Mouse (Mus musculus) lung, embryonic 14.5 days (tissue): Measurements from ENCODE around the gene H2-Q2. TPM values are rescaled to one million over a fixed set of nuclear protein-coding genes. Genes with fewer than 3 reads are reported as not detected.
"Not testable (repeated sequence)": the region's sequence is repeated elsewhere in the genome, so short reads cannot be mapped to it uniquely, and the experiment has no call there.

Experiments
- ATAC-seq: fragments of 200-750 bp; cut with Nextera tagmentation; 2 replicates; pipeline ENCODE4 v1.8.0; 2017; ENCODE audit warnings: mild to moderate bottlenecking, moderate TSS enrichment, moderate library complexity; ENCODE audit not compliant: insufficient read depth
- DNase-seq: peaks from one replicate; pipeline ENCODE4 v3.0.0-alpha.2; 2015
- H3K27ac ChIP-seq: fragments of 300-500 bp; sonication (generic); 2 replicates; pipeline ENCODE4 v1.5.1; 2014; ENCODE audit warnings: low read depth, mild to moderate bottlenecking, moderate library complexity
- H3K27me3 ChIP-seq: fragments of 300-500 bp; sonication (generic); 2 replicates; pipeline ENCODE4 v1.6.1; 2014; ENCODE audit warnings: low read length, control low read depth; ENCODE audit not compliant: insufficient read depth
- H3K36me3 ChIP-seq: fragments of 300-500 bp; sonication (generic); 2 replicates; pipeline ENCODE4 v1.6.1; 2014; ENCODE audit warnings: control low read depth; ENCODE audit not compliant: insufficient read depth
- H3K4me1 ChIP-seq: fragments of 300-500 bp; sonication (generic); 2 replicates; pipeline ENCODE4 v1.6.1; 2014; ENCODE audit warnings: antibody characterized with exemption, control low read depth; ENCODE audit not compliant: insufficient read depth
- H3K4me2 ChIP-seq: fragments of 300-500 bp; sonication (generic); 2 replicates; pipeline ENCODE4 v1.6.1; 2014; ENCODE audit warnings: mild to moderate bottlenecking
- H3K4me3 ChIP-seq: fragments of 300-500 bp; sonication (generic); 2 replicates; pipeline ENCODE4 v1.5.1; 2014; ENCODE audit warnings: low read depth, low read length
- H3K9ac ChIP-seq: fragments of 300-500 bp; sonication (generic); 2 replicates; pipeline ENCODE4 v1.6.1; 2014
- H3K9me3 ChIP-seq: fragments of 300-500 bp; sonication (generic); 2 replicates; pipeline ENCODE4 v1.6.1; 2016; ENCODE audit warnings: low read depth, low read length, control low read depth
- CTCF ChIP-seq: IDR thresholded peaks from 2 replicates; pipeline ENCODE4 v1.5.1; 2016; ENCODE audit warnings: antibody characterized with exemption, low read depth
- WGBS: fragments of 180-500 bp; shearing (Covaris S2); extraction: QIAGEN DNeasy Blood & Tissue Kit; methylation state at CpG from one replicate; pipeline ENCODE4 v1.1.7; 2014; 5-methylcytosine and 5-hydroxymethylcytosine counted together
- polyA plus RNA-seq: library from polyadenylated mRNA; unstranded; fragments of >200 nt; fragmentation: Nextera tagmentation; extraction: Ambion mirVana; gene quantifications from 2 replicates; pipeline ENCODE4 v1.2.1, GENCODE M21; 2014

H2-Q2 gene
- polyA plus RNA-seq = 9.5 and 10.8 TPM in 2 replicates

GRCm38 (mm10) chr17:35342071-35342671 lies at the start of gene H2-Q2:
H2-Q2 (plus strand) TSS chr17:35342242.
- Histone ChIP-seq H3K4me3 (peak within 1 kb of the TSS; percentile 41), H3K4me2 (peak within 1 kb of the TSS; percentile 64), H3K27me3 (peaks cover 22% of the 10 kb centered on the region), H3K9ac (peak within 1 kb of the TSS; percentile 42), H3K27ac (no peak within 1 kb of the TSS), H3K9me3 (no peaks in the 10 kb centered on the region), H3K4me1 (no peaks in the 10 kb centered on the region), H3K36me3 (no peaks in the 10 kb centered on the region)
- DNase-seq (no peak), ATAC-seq (no peak)
- no peak for TF ChIP-seq CTCF
- WGBS = 2% methylated on average over 39 of the region's 40 CpGs

- DNase-seq = peak; percentile 58
- H3K9me3 ChIP-seq, ATAC-seq, H3K4me1 ChIP-seq, H3K27me3 ChIP-seq, H3K36me3 ChIP-seq, H3K9ac ChIP-seq, H3K27ac ChIP-seq, H3K4me3 ChIP-seq, H3K4me2 ChIP-seq: not testable (repeated sequence)
- 4% methylated on average over 5 of the region's 5 CpGs for WGBS
- TF ChIP-seq CTCF = peak; percentile 82
These were observed 46.2 kb upstream of the H2-Q2 start for GRCm38 (mm10) chr17:35295796-35296195.

GRCm38 (mm10) chr17:35300261-35300945 lies 41.6 kb upstream of the H2-Q2 start:
- not testable (repeated sequence) for H3K9ac ChIP-seq, H3K4me1 ChIP-seq, H3K36me3 ChIP-seq, H3K4me2 ChIP-seq, H3K27ac ChIP-seq, DNase-seq, H3K27me3 ChIP-seq, H3K9me3 ChIP-seq, ATAC-seq, H3K4me3 ChIP-seq
- 76% methylated on average over 7 of the region's 7 CpGs for WGBS
- peak; percentile 14; the same call in 1 of the 2 replicates for TF ChIP-seq CTCF

- H3K27ac ChIP-seq = no peak overlapping the region
- ATAC-seq = no peak
- 24% methylated on average over 13 of the region's 13 CpGs for WGBS
- peak; percentile 92 for TF ChIP-seq CTCF
- no peaks in the 10 kb centered on the region for H3K36me3 ChIP-seq
- DNase-seq = peak; percentile 80
- H3K4me2 ChIP-seq = no peak overlapping the region
- no peaks in the 10 kb centered on the region for H3K27me3 ChIP-seq
- H3K9me3 ChIP-seq = no peaks in the 10 kb centered on the region
- H3K9ac ChIP-seq = no peak overlapping the region
- no peaks in the 10 kb centered on the region for H3K4me1 ChIP-seq
- H3K4me3 ChIP-seq = no peak overlapping the region
These were observed 40.3 kb upstream of the H2-Q2 start for GRCm38 (mm10) chr17:35301645-35302258.

- DNase-seq (no peak), ATAC-seq (no peak)
- TF ChIP-seq CTCF = no peak
- no peak overlapping the region for H3K4me3 ChIP-seq
- no peaks in the 10 kb centered on the region for H3K27me3 ChIP-seq
- no peaks in the 10 kb centered on the region for H3K9me3 ChIP-seq
- H3K4me1 ChIP-seq = no peaks in the 10 kb centered on the region
- no peak overlapping the region for H3K9ac ChIP-seq
- no peak overlapping the region for H3K27ac ChIP-seq
- WGBS = 54% methylated on average over 2 of the region's 2 CpGs
- H3K36me3 ChIP-seq = no peaks in the 10 kb centered on the region
- H3K4me2 ChIP-seq = no peak overlapping the region
These were observed 38.8 kb upstream of the H2-Q2 start for GRCm38 (mm10) chr17:35303271-35303670.

GRCm38 (mm10) chr17:35303756-35304350 lies 38.2 kb upstream of the H2-Q2 start:
- Histone ChIP-seq H3K4me1 (no peaks in the 10 kb centered on the region), H3K27me3 (no peaks in the 10 kb centered on the region), H3K4me3 (no peak overlapping the region), H3K27ac (no peak overlapping the region), H3K4me2 (no peak overlapping the region), H3K36me3 (no peaks in the 10 kb centered on the region), H3K9ac (no peak overlapping the region), H3K9me3 (no peaks in the 10 kb centered on the region)
- DNase-seq = no peak
- no peak for ATAC-seq
- no peak for TF ChIP-seq CTCF
- 78% methylated on average over 10 of the region's 10 CpGs for WGBS

GRCm38 (mm10) chr17:35304478-35304877 lies 37.6 kb upstream of the H2-Q2 start:
- no peak for ATAC-seq
- no peak overlapping the region for H3K4me3 ChIP-seq
- no peaks in the 10 kb centered on the region for H3K4me1 ChIP-seq
- WGBS = 59% methylated on average over 6 of the region's 6 CpGs
- no peak overlapping the region for H3K4me2 ChIP-seq
- no peak overlapping the region for H3K9ac ChIP-seq
- no peak overlapping the region for H3K27ac ChIP-seq
- no peak for DNase-seq
- H3K36me3 ChIP-seq = no peaks in the 10 kb centered on the region
- no peak for TF ChIP-seq CTCF
- no peaks in the 10 kb centered on the region for H3K27me3 ChIP-seq
- no peaks in the 10 kb centered on the region for H3K9me3 ChIP-seq

- H3K9ac ChIP-seq, H3K4me2 ChIP-seq, H3K27ac ChIP-seq, H3K4me3 ChIP-seq, ATAC-seq, H3K36me3 ChIP-seq, H3K9me3 ChIP-seq, DNase-seq, H3K4me1 ChIP-seq, H3K27me3 ChIP-seq: not testable (repeated sequence)
- WGBS = 61% methylated on average over 8 of the region's 8 CpGs
These were observed 37.1 kb upstream of the H2-Q2 start for GRCm38 (mm10) chr17:35304921-35305320.
